Mouse (Mus musculus) heart, embryonic 12.5 days (tissue): ENCODE results near the gene Prrc2a. TPM values are rescaled to one million over a fixed set of nuclear protein-coding genes. Genes with fewer than 3 reads are reported as not detected.
A peak's percentile ranks its signal among the peaks of the same experiment; 100 is the strongest.

Experiments
- ATAC-seq: fragments of 200-750 bp; cut with Nextera tagmentation; 2 replicates; pipeline ENCODE4 v1.8.0; 2017; ENCODE audit warnings: moderate TSS enrichment, moderate library complexity; ENCODE audit not compliant: insufficient number of reproducible peaks, low FRiP score
- H3K27ac ChIP-seq: fragments of 300-500 bp; sonication (generic); 2 replicates; pipeline ENCODE4 v1.5.1; 2016; ENCODE audit warnings: mild to moderate bottlenecking, moderate library complexity; ENCODE audit not compliant: poor library complexity, severe bottlenecking
- H3K27me3 ChIP-seq: fragments of 300-500 bp; sonication (generic); replicated peaks from 2 replicates; pipeline ENCODE4 v1.6.1; 2016; ENCODE audit warnings: mild to moderate bottlenecking, moderate library complexity
- H3K36me3 ChIP-seq: fragments of 300-500 bp; sonication (generic); 2 replicates; pipeline ENCODE4 v1.6.1; 2016; ENCODE audit warnings: mild to moderate bottlenecking, moderate library complexity
- H3K4me1 ChIP-seq: fragments of 300-500 bp; sonication (generic); replicated peaks from 2 replicates; pipeline ENCODE4 v1.6.1; 2016; ENCODE audit warnings: mild to moderate bottlenecking
- H3K4me2 ChIP-seq: fragments of 300-500 bp; sonication (generic); 2 replicates; pipeline ENCODE4 v1.6.1; 2016; ENCODE audit warnings: mild to moderate bottlenecking, moderate library complexity
- H3K4me3 ChIP-seq: fragments of 300-500 bp; sonication (generic); 2 replicates; pipeline ENCODE4 v1.5.1; 2016; ENCODE audit warnings: mild to moderate bottlenecking
- H3K9ac ChIP-seq: fragments of 300-500 bp; sonication (generic); 2 replicates; pipeline ENCODE4 v1.6.1; 2016; ENCODE audit warnings: mild to moderate bottlenecking, moderate library complexity
- H3K9me3 ChIP-seq: fragments of 300-500 bp; sonication (generic); replicated peaks from 2 replicates; pipeline ENCODE4 v1.6.1; 2016; ENCODE audit warnings: mild to moderate bottlenecking, moderate library complexity
- WGBS: fragments of 180-500 bp; shearing (Covaris S2); methylation state at CpG from one replicate; pipeline ENCODE4 v1.1.7; 2016; 5-methylcytosine and 5-hydroxymethylcytosine counted together
- polyA plus RNA-seq: library from polyadenylated mRNA; unstranded; fragments of >200 nt; fragmentation: Nextera tagmentation; extraction: Ambion mirVana; gene quantifications from 2 replicates; pipeline ENCODE4 v1.2.1, GENCODE M21; 2016

Prrc2a gene
- polyA plus RNA-seq, 1 experiment from 2014 or later: 132 TPM

GRCm38 (mm10) chr17:35187959-35188610 is 23.4 kb upstream of the Prrc2a start, which contains the start of gene Lst1:
Lst1 (minus strand) TSS chr17:35188439.
- Histone ChIP-seq H3K36me3 (no peaks in the 10 kb centered on the region), H3K9ac (no peak within 1 kb of the TSS), H3K4me3 (no peak within 1 kb of the TSS), H3K9me3 (no peaks in the 10 kb centered on the region), H3K4me2 (no peak within 1 kb of the TSS), H3K27ac (no peak within 1 kb of the TSS), H3K4me1 (peaks cover 12% of the 10 kb centered on the region), H3K27me3 (no peaks in the 10 kb centered on the region)
- WGBS: 72% methylated on average over 7 of the region's 7 CpGs
- ATAC-seq: no peak

DNA sequence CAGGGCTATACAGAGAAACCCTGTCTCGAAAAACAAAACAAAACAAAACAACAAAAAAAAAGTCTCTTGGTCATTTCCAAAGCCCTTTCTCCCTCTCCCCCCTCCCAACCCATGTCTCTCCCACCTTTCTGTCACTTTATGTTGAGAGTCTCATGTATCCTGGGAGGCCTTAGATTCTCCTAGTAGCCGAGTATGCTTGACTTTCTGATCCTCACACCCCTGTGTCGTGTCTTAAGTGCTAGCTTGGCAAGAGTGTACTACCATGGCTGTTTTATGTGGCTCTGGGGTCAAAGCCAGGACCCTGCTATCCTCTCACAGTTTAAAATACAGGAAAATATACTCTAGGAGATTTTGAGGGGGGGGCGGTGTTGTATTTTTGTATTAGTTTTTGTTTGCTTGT is 22.6 kb upstream of the Prrc2a start:
- Histone ChIP-seq H3K4me1 (peaks cover 12% of the 10 kb centered on the region), H3K27me3 (no peaks in the 10 kb centered on the region), H3K9ac (no peak overlapping the region), H3K27ac (no peak overlapping the region), H3K36me3 (no peaks in the 10 kb centered on the region), H3K9me3 (no peaks in the 10 kb centered on the region), H3K4me2 (no peak overlapping the region), H3K4me3 (no peak overlapping the region)
- 69% methylated on average over 4 of the region's 4 CpGs for WGBS
- no peak for ATAC-seq

GRCm38 (mm10) chr17:35186681-35187080 is 22.0 kb upstream of the Prrc2a start:
- WGBS: 3% methylated on average over 4 of the region's 4 CpGs
- ATAC-seq: peak; percentile 54
- Histone ChIP-seq H3K9me3 (no peaks in the 10 kb centered on the region), H3K9ac (peak overlapping the region; percentile 64; the same call in 1 of the 2 replicates), H3K4me3 (peak overlapping the region; percentile 55), H3K4me2 (peak overlapping the region; percentile 73), H3K4me1 (peaks cover 12% of the 10 kb centered on the region), H3K27me3 (no peaks in the 10 kb centered on the region), H3K36me3 (no peaks in the 10 kb centered on the region), H3K27ac (peak overlapping the region; percentile 62)

GRCm38 (mm10) chr17:35185639-35186611 is 21.2 kb upstream of the Prrc2a start:
- Histone ChIP-seq H3K9me3 (no peaks in the 10 kb centered on the region), H3K27me3 (no peaks in the 10 kb centered on the region), H3K36me3 (no peaks in the 10 kb centered on the region), H3K27ac (peak overlapping the region; percentile 62), H3K4me2 (peak overlapping the region; percentile 73), H3K9ac (peak overlapping the region; percentile 64), H3K4me1 (peaks cover 12% of the 10 kb centered on the region), H3K4me3 (peak overlapping the region; percentile 55)
- ATAC-seq: peak; percentile 79
- WGBS: 3% methylated on average over 18 of the region's 18 CpGs

GRCm38 (mm10) chr17:35180093-35180492 is 15.4 kb upstream of the Prrc2a start:
- Histone ChIP-seq H3K4me2 (no peak overlapping the region), H3K27me3 (no peaks in the 10 kb centered on the region), H3K36me3 (no peaks in the 10 kb centered on the region), H3K9me3 (no peaks in the 10 kb centered on the region), H3K27ac (no peak overlapping the region), H3K9ac (no peak overlapping the region), H3K4me1 (no peaks in the 10 kb centered on the region), H3K4me3 (no peak overlapping the region)
- WGBS: 74% methylated on average over 5 of the region's 5 CpGs
- no peak for ATAC-seq

DNA sequence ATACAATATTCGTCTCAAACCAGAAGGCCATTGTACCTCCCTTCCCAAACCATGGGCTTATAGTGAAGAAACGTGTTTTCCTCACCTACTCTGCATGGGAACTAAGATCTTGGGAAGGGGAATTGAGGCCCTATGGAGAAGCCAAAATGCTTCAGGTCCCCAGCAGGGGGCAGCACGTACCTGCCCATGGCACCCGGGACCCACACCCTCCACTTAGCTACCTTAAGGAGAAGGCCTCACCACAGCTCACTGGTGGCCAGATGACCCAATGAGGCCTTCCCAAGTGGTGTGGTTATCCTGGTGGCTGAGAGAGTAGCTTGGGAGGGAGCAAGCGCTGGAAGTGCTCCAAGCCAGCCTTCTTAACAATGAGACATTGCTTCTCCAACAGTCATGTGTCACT is 13.8 kb upstream of the Prrc2a start:
- H3K9ac ChIP-seq: no peak overlapping the region
- H3K4me2 ChIP-seq: no peak overlapping the region
- WGBS: 12% methylated on average over 5 of the region's 5 CpGs
- H3K36me3 ChIP-seq: no peaks in the 10 kb centered on the region
- H3K4me1 ChIP-seq: no peaks in the 10 kb centered on the region
- H3K4me3 ChIP-seq: no peak overlapping the region
- H3K27ac ChIP-seq: no peak overlapping the region
- H3K9me3 ChIP-seq: no peaks in the 10 kb centered on the region
- no peaks in the 10 kb centered on the region for H3K27me3 ChIP-seq
- peak; percentile 77 for ATAC-seq

DNA sequence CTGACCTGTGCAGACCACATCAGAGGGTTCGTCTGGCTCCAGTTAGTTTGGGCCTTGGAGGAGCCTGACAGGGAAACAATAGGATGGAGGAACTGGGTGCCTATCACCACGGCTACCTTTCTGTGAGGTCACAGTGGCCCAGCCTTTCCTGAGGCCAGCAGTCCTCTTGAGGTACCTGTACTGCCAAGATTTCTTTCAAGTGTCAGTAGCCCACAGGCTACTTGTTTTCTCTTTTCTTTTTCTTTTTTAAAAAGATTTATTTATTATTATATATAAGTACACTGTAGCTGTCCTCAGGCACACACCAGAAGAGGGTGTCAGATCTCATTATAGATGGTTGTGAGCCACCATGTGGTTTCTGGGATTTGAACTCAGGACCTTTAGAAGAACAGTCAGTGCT is 11.3 kb upstream of the Prrc2a start, which contains the start of gene Aif1:
TSS of gene Aif1 (minus strand) at position 101 of the 400 bp plus-strand sequence.
- WGBS: 71% methylated on average over 2 of the region's 2 CpGs
- Histone ChIP-seq H3K4me1 (0 out of 2 replicates have a peak, but pooled peaks cover 4% of the 10 kb centered on the region), H3K9ac (no peak within 1 kb of the TSS), H3K27me3 (0 out of 2 replicates have a peak, but pooled peaks cover 4% of the 10 kb centered on the region), H3K9me3 (no peaks in the 10 kb centered on the region), H3K36me3 (no peaks in the 10 kb centered on the region), H3K4me3 (no peak within 1 kb of the TSS), H3K27ac (no peak within 1 kb of the TSS), H3K4me2 (no peak within 1 kb of the TSS)
- no peak for ATAC-seq

GRCm38 (mm10) chr17:35175382-35175781 is 10.7 kb upstream of the Prrc2a start:
- Histone ChIP-seq H3K4me2 (no peak overlapping the region), H3K4me3 (no peak overlapping the region), H3K9me3 (no peaks in the 10 kb centered on the region), H3K27ac (no peak overlapping the region), H3K4me1 (0 out of 2 replicates have a peak, but pooled peaks cover 6% of the 10 kb centered on the region), H3K27me3 (0 out of 2 replicates have a peak, but pooled peaks cover 4% of the 10 kb centered on the region), H3K9ac (no peak overlapping the region), H3K36me3 (no peaks in the 10 kb centered on the region)
- WGBS: 73% methylated on average over 6 of the region's 6 CpGs
- ATAC-seq: no peak

- no peak overlapping the region for H3K4me3 ChIP-seq
- no peak for ATAC-seq
- WGBS: 68% methylated on average over 8 of the region's 8 CpGs
- no peak overlapping the region for H3K4me2 ChIP-seq
- H3K4me1 ChIP-seq: 0 out of 2 replicates have a peak, but pooled peaks cover 9% of the 10 kb centered on the region
- H3K9me3 ChIP-seq: no peaks in the 10 kb centered on the region
- H3K9ac ChIP-seq: no peak overlapping the region
- 0 out of 2 replicates have a peak, but pooled peaks cover 4% of the 10 kb centered on the region for H3K27me3 ChIP-seq
- no peaks in the 10 kb centered on the region for H3K36me3 ChIP-seq
- no peak overlapping the region for H3K27ac ChIP-seq
Measured at GRCm38 (mm10) chr17:35174201-35174977, 9.7 kb upstream of the Prrc2a start.

DNA sequence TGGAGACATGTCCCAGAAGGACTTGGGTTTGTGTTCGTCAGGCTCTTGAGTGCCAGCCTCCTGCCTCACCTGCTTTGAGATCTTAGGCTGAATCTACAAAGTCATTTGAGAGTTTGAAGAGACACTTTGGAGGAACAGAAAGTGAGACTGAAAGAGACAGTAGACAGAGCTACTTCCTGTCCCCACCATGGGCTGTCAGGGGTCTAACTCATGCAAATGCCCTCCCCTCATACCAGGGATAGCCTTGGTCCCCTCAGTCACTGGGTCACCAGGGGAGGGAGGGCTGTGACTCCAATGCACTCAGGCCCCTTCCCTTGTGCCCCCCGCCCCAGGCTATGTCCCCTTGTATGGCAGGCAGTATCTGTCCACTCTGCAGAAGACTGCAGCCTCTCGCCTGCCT is 8.6 kb upstream of the Prrc2a start:
- 0 out of 2 replicates have a peak, but pooled peaks cover 4% of the 10 kb centered on the region for H3K27me3 ChIP-seq
- 0 out of 2 replicates have a peak overlapping the region, but pooled peaks have one; percentile 21 for H3K9ac ChIP-seq
- no peaks in the 10 kb centered on the region for H3K36me3 ChIP-seq
- H3K4me2 ChIP-seq: no peak overlapping the region
- no peaks in the 10 kb centered on the region for H3K9me3 ChIP-seq
- H3K4me1 ChIP-seq: 0 out of 2 replicates have a peak, but pooled peaks cover 9% of the 10 kb centered on the region
- H3K4me3 ChIP-seq: no peak overlapping the region
- no peak for ATAC-seq
- WGBS: 60% methylated on average over 3 of the region's 3 CpGs
- no peak overlapping the region for H3K27ac ChIP-seq
